Mouse (Mus musculus): ENCODE results near the gene Zfyve21.

GRCm38 (mm10) chr12:111874601-111875140, 60.7 kb downstream of the Zfyve21 start:
- TF ChIP-seq CTCF (IDR thresholded peaks at IDR 0.05; ENCODE audit: low read depth) (no peak), EP300 (IDR thresholded peaks at IDR 0.05; ENCODE audit: low read depth) (no peak)
